Mouse (Mus musculus) intestine, embryonic 16.5 days (tissue): ENCODE results near the gene Grem2. TPM values are rescaled to one million over a fixed set of nuclear protein-coding genes. Genes with fewer than 3 reads are reported as not detected.

ENCODE experiments used
- ATAC-seq: fragments of 200-750 bp; cut with Nextera tagmentation; 2 replicates; pipeline ENCODE4 v1.8.0; 2017; ENCODE audit warnings: moderate TSS enrichment, moderate library complexity
- H3K27ac ChIP-seq: fragments of 300-500 bp; sonication (generic); 2 replicates; pipeline ENCODE4 v1.5.1; 2014; ENCODE audit warnings: mild to moderate bottlenecking, low read length
- H3K27me3 ChIP-seq: fragments of 300-500 bp; sonication (generic); replicated peaks from 2 replicates; pipeline ENCODE4 v1.6.1; 2014; ENCODE audit warnings: low read length, control low read depth, mixed read lengths; ENCODE audit not compliant: control insufficient read depth, insufficient read depth
- H3K36me3 ChIP-seq: fragments of 300-500 bp; sonication (generic); 2 replicates; pipeline ENCODE4 v1.6.1; 2014; ENCODE audit warnings: low read length, control low read depth; ENCODE audit not compliant: control insufficient read depth, insufficient read depth
- H3K4me1 ChIP-seq: fragments of 300-500 bp; sonication (generic); 2 replicates; pipeline ENCODE4 v1.6.1; 2014; ENCODE audit warnings: low read length, control low read depth, mixed read lengths; ENCODE audit not compliant: control insufficient read depth, insufficient read depth
- H3K4me2 ChIP-seq: fragments of 300-500 bp; sonication (generic); 2 replicates; pipeline ENCODE4 v1.6.1; 2014; ENCODE audit warnings: low read depth, low read length, control low read depth
- H3K4me3 ChIP-seq: fragments of 300-500 bp; sonication (generic); 2 replicates; pipeline ENCODE4 v1.5.1; 2014; ENCODE audit warnings: mild to moderate bottlenecking, low read length
- H3K9ac ChIP-seq: fragments of 300-500 bp; sonication (generic); 2 replicates; pipeline ENCODE4 v1.6.1; 2014; ENCODE audit warnings: low read depth, low read length
- H3K9me3 ChIP-seq: fragments of 300-500 bp; sonication (generic); 2 replicates; pipeline ENCODE4 v1.6.1; 2016; ENCODE audit warnings: low read length, control low read depth; ENCODE audit not compliant: control insufficient read depth
- WGBS: fragments of 180-500 bp; shearing (Covaris S2); extraction: QIAGEN DNeasy Blood & Tissue Kit; methylation state at CpG from one replicate; pipeline ENCODE4 v1.1.7; 2014; 5-methylcytosine and 5-hydroxymethylcytosine counted together
- polyA plus RNA-seq: library from polyadenylated mRNA; unstranded; fragments of >200 nt; fragmentation: Nextera tagmentation; extraction: Ambion mirVana; gene quantifications from 2 replicates; pipeline ENCODE4 v1.2.1, GENCODE M21; 2015

Gene Grem2
- polyA plus RNA-seq, result 2.3 and 3.1 TPM in 2 replicates

- Histone ChIP-seq H3K9ac (peak within 1 kb of the TSS; percentile 49; the same call in 1 of the 2 replicates), H3K9me3 (no peaks in the 10 kb centered on the region), H3K27me3 (0 out of 2 replicates have a peak, but pooled peaks cover 4% of the 10 kb centered on the region), H3K27ac (no peak within 1 kb of the TSS), H3K4me2 (peak within 1 kb of the TSS; percentile 64), H3K36me3 (no peaks in the 10 kb centered on the region), H3K4me3 (peak within 1 kb of the TSS; percentile 49), H3K4me1 (0 out of 2 replicates have a peak, but pooled peaks cover 3% of the 10 kb centered on the region)
- peak; percentile 96 for ATAC-seq
- 4% methylated on average over 30 of the region's 30 CpGs for WGBS
Measured at GRCm38 (mm10) chr1:174921298-174921955, at the start of gene Grem2. TSS of gene Grem2 (minus strand) at chr1:174921819.

GRCm38 (mm10) chr1:174959837-174960236, 38.2 kb upstream of the Grem2 start:
- H3K4me2 ChIP-seq, result no peak overlapping the region
- no peak overlapping the region for H3K9ac ChIP-seq
- H3K27ac ChIP-seq, result no peak overlapping the region
- H3K4me3 ChIP-seq, result no peak overlapping the region
- H3K27me3 ChIP-seq, result no peaks in the 10 kb centered on the region
- ATAC-seq, result no peak
- 90% methylated on average over 3 of the region's 3 CpGs for WGBS
- no peaks in the 10 kb centered on the region for H3K36me3 ChIP-seq
- H3K9me3 ChIP-seq, result no peaks in the 10 kb centered on the region
- H3K4me1 ChIP-seq, result no peaks in the 10 kb centered on the region

GRCm38 (mm10) chr1:174931003-174931619, 9.5 kb upstream of the Grem2 start:
- H3K9me3 ChIP-seq, result no peaks in the 10 kb centered on the region

GRCm38 (mm10) chr1:174929459-174930181, 8.0 kb upstream of the Grem2 start:
- ATAC-seq, result no peak
- H3K9me3 ChIP-seq, result no peaks in the 10 kb centered on the region
- H3K27me3 ChIP-seq, result no peaks in the 10 kb centered on the region
- no peaks in the 10 kb centered on the region for H3K36me3 ChIP-seq
- no peaks in the 10 kb centered on the region for H3K4me1 ChIP-seq
- no peak overlapping the region for H3K27ac ChIP-seq
- H3K4me2 ChIP-seq, result no peak overlapping the region
- 78% methylated on average over 7 of the region's 7 CpGs for WGBS
- no peak overlapping the region for H3K4me3 ChIP-seq
- H3K9ac ChIP-seq, result no peak overlapping the region

More at GRCm38 (mm10) chr1:174931003-174931619, 9.5 kb upstream of the Grem2 start:
- ATAC-seq, result no peak
- 53% methylated on average over 3 of the region's 3 CpGs for WGBS
- no peak overlapping the region for H3K4me3 ChIP-seq
- no peaks in the 10 kb centered on the region for H3K4me1 ChIP-seq
- H3K4me2 ChIP-seq, result no peak overlapping the region
- H3K27me3 ChIP-seq, result no peaks in the 10 kb centered on the region
- H3K9ac ChIP-seq, result no peak overlapping the region
- no peak overlapping the region for H3K27ac ChIP-seq
- H3K36me3 ChIP-seq, result no peaks in the 10 kb centered on the region

- 90% methylated on average over 4 of the region's 4 CpGs for WGBS
- Histone ChIP-seq H3K36me3 (no peaks in the 10 kb centered on the region), H3K4me2 (no peak overlapping the region), H3K4me3 (no peak overlapping the region), H3K27me3 (0 out of 2 replicates have a peak, but pooled peaks cover 4% of the 10 kb centered on the region), H3K9ac (no peak overlapping the region), H3K4me1 (0 out of 2 replicates have a peak, but pooled peaks cover 3% of the 10 kb centered on the region), H3K9me3 (no peaks in the 10 kb centered on the region), H3K27ac (no peak overlapping the region)
- no peak for ATAC-seq
Measured at GRCm38 (mm10) chr1:174918949-174919348, 2.7 kb downstream of the Grem2 start.

- Histone ChIP-seq H3K4me1 (0 out of 2 replicates have a peak, but pooled peaks cover 3% of the 10 kb centered on the region), H3K27ac (no peak overlapping the region), H3K9me3 (no peaks in the 10 kb centered on the region), H3K4me2 (no peak overlapping the region), H3K9ac (no peak overlapping the region), H3K27me3 (0 out of 2 replicates have a peak, but pooled peaks cover 4% of the 10 kb centered on the region), H3K36me3 (no peaks in the 10 kb centered on the region), H3K4me3 (no peak overlapping the region)
- WGBS, result 76% methylated on average over 5 of the region's 5 CpGs
- no peak for ATAC-seq
Measured at GRCm38 (mm10) chr1:174918236-174918870, 3.3 kb downstream of the Grem2 start.

GRCm38 (mm10) chr1:174909834-174910233, 11.8 kb downstream of the Grem2 start:
- Histone ChIP-seq H3K4me1 (no peaks in the 10 kb centered on the region), H3K9ac (no peak overlapping the region), H3K27me3 (no peaks in the 10 kb centered on the region), H3K27ac (no peak overlapping the region), H3K9me3 (no peaks in the 10 kb centered on the region), H3K4me3 (no peak overlapping the region), H3K36me3 (no peaks in the 10 kb centered on the region), H3K4me2 (no peak overlapping the region)
- ATAC-seq, result no peak
- 90% methylated on average over 3 of the region's 3 CpGs for WGBS

- 74% methylated on average over 5 of the region's 5 CpGs for WGBS
- no peak overlapping the region for H3K4me2 ChIP-seq
- H3K4me1 ChIP-seq, result no peaks in the 10 kb centered on the region
- no peaks in the 10 kb centered on the region for H3K9me3 ChIP-seq
- no peak for ATAC-seq
- H3K4me3 ChIP-seq, result no peak overlapping the region
- H3K27ac ChIP-seq, result no peak overlapping the region
- H3K9ac ChIP-seq, result no peak overlapping the region
- H3K36me3 ChIP-seq, result no peaks in the 10 kb centered on the region
- H3K27me3 ChIP-seq, result no peaks in the 10 kb centered on the region
Measured at GRCm38 (mm10) chr1:174908232-174908631, 13.4 kb downstream of the Grem2 start.

GRCm38 (mm10) chr1:174907637-174908036, 14.0 kb downstream of the Grem2 start:
- H3K36me3 ChIP-seq, result no peaks in the 10 kb centered on the region
- WGBS, result 68% methylated on average over 5 of the region's 5 CpGs
- H3K27ac ChIP-seq, result no peak overlapping the region
- H3K4me2 ChIP-seq, result no peak overlapping the region
- H3K4me3 ChIP-seq, result no peak overlapping the region
- no peak overlapping the region for H3K9ac ChIP-seq
- peak; percentile 28; the same call in 1 of the 2 replicates for ATAC-seq
- H3K9me3 ChIP-seq, result no peaks in the 10 kb centered on the region
- H3K4me1 ChIP-seq, result no peaks in the 10 kb centered on the region
- no peaks in the 10 kb centered on the region for H3K27me3 ChIP-seq
